Mouse (Mus musculus): ENCODE measurements at regions not wholly inside any gene's neighbourhood (a gene's known extent, or its start where the extent isn't known, plus 50 kb on each side); places are given as distances from the start of the nearest gene placed in this dataset.

- no peak for DNase-seq
Observed at GRCm38 (mm10) chr11:19254183-19254582, 235.4 kb upstream of the Meis1 start.

- DNase-seq = no peak
Observed at GRCm38 (mm10) chr11:19257549-19257948, 238.8 kb upstream of the Meis1 start.

DNA sequence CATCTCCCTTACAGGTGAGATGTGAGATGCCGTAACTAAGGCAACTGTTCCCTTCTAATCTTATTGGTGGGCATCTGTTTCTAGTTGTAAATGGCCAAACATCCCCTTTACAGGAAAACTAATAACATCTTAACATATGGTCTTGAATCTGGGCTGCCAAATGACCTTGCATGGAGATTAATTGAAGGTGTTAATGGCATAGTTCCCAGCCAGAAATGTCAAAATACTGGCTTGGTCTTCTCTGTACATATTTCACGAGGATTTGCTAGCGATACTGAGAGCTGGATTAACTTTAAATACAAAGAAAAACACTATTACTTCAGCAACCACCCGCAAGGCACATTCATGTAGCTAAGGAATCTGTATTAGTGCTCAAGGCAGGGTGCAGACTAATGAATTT, 244.0 kb upstream of the Meis1 start:
- peak; percentile 12 for DNase-seq

DNA sequence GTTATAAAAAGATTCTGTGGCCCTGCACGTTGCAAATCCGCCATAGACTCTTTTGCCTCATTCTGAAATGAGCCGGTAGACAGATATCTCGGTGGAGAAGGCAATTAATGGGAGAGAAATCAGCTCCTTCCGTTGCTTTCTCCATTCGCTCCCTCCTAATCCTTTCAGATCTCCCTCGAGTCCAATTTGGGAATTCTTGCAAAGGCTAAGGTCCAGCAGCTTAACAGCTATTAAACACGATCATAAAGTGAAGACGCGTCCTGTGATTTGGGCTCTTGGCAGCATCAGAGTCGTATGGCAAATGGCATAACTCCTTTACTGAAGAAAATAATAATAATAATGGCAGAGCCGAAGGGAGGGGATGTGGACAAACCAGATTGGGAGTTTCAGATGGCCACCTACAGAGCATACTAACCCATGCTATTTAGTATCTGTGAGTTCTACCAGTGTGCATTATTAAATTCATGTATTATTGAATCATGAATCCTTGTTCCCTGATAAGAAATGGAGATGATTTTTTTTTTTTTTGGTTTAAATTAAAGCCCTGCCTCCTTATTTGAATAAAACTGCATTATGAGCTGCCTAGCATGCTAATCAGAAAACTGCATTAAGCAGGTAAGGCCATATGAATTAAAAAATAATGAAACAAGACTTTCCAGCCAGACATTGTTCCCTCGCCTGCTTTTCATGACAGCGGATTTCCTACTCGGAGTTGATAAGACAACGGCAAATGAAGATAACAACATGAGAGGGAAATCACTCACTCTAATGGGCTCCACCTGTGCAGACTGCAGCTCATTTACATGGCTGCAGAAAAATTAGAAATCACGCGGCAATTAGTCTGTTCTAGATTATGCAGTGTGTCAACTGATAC, 246.2 kb upstream of the Meis1 start:
- DNase-seq = no peak

DNA sequence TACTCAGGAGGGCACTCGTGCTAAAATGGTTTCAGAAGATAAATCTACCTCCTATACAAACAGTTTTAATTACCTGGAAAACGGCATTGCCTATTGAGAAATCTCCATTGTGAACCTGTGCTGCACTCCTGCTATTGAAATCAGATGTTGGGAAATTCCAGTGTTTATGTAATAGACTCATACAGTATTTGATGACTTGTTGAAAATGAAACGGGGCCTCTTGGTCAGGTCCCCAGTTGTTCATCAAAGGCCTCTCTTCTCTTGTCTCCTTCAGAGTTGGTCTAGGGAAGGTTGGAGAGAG, 246.8 kb upstream of the Meis1 start:
- no peak for DNase-seq

GRCm38 (mm10) chr11:19290971-19291370, 272.2 kb upstream of the Meis1 start:
- DNase-seq = no peak

- no peak for DNase-seq
Observed at GRCm38 (mm10) chr11:19299411-19299810, 280.6 kb upstream of the Meis1 start.

DNA sequence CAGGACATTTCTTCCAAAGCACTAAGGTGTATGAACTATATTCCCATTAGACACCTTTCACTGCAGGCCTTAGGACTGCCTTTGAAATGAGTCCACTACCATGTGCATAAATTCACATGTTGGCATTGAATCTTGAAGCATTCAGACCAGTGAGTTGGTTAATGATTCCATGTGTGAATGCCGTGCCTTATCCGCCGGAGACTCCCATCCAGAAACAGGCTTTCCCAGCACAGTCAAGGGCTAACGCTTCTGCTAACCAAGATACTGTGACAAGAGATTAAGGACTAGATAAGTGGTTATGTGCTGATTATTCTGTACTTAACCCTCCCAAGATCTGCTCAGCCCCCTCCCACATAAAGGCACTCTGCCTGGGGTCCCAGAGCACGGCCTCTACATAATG, 287.9 kb upstream of the Meis1 start:
- no peak for DNase-seq

DNA sequence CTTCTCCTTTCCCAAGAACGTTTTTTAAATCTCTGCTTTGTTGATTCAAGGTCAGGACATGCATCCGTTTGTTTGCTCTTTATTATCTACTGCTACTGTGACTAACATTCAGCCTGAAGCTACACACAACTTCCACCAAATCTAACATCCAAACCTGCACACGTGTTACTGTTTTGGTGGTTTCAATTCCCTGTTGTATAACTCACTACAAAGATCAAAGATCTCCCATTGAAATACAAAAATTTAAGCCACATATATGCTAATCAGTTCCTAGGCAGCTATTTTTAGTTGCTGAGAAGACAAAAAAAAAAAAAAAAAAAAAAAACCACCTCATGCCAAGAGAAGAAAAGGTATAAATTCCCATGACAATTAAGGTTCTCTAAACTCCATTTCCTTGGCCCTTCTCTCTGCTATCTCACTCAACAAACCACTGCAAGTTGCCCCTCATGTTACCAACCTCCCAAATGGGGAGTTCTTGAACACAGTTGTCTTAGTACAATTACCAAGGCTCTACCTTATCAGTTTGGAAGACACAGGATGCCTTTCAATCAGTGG, 312.0 kb upstream of the Meis1 start:
- DNase-seq = no peak

DNA sequence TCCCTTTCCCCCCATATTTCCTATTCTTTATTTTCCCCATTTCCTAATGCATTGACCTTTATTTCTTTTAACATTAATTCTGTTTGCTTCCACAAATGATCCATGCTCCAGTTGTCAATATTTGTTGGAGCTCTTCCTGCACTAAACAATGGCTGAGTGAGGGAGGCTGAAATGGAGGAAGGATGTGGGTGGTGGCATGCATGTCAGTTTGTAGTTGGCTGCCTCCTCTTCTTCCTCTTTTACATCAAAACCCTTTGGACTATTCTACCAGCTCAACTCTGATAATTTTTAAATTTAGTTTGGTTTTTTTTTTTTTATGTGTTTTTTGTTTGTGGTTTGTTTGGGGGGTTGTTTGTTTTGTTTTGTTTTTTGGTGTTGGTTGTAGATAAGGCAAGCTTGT, 313.5 kb upstream of the Meis1 start:
- no peak for DNase-seq

DNA sequence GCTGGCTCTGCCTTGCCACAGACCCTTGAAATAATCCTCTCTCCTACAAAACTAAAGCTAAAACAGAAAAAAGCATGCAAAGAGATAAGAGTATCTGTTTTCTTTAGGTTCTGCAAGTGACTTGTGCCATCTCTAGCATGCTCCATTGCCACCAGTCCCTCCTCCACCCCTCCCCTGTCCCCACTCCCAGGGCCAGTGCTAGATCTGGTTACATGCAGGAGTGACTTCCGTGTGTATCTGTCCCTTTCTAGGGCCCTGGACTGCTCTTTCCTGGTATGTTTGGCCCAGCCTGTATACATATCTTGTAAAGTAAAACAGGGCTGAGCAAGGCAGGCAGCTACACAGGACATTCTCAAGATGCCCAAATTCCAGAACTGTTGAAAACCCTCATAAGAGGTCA, 313.9 kb upstream of the Meis1 start:
- DNase-seq = no peak

DNA sequence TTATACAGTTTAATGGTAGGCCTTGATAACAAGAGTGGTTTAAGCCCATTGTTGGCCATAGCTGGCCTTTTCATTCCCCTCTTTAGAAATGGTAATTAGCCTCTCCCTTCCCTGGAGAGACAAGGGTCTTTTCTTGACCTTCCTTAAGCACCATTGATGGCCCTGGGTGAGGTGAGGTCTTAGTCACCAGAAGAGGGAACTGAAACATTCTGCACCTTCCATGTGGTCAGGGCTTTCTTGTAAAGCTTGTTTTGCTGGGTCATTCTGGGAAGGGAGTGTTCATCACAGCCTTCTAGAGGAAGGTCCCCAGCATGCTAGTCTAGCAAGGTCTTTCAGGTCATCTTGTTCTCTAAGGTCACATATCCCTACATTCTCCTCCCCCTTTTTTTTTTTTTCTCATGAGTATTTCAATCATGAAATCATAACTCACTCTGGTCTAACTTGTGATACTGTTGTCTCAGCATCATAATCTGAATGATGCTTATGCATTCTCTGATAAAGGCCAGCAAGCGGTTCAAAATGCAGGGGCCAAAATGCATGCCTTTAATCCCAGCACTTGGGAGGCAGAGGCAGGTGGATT, 315.2 kb upstream of the Meis1 start:
- DNase-seq = no peak

- no peak for DNase-seq
Observed at GRCm38 (mm10) chr11:19335384-19335783, 316.6 kb upstream of the Meis1 start.

DNA sequence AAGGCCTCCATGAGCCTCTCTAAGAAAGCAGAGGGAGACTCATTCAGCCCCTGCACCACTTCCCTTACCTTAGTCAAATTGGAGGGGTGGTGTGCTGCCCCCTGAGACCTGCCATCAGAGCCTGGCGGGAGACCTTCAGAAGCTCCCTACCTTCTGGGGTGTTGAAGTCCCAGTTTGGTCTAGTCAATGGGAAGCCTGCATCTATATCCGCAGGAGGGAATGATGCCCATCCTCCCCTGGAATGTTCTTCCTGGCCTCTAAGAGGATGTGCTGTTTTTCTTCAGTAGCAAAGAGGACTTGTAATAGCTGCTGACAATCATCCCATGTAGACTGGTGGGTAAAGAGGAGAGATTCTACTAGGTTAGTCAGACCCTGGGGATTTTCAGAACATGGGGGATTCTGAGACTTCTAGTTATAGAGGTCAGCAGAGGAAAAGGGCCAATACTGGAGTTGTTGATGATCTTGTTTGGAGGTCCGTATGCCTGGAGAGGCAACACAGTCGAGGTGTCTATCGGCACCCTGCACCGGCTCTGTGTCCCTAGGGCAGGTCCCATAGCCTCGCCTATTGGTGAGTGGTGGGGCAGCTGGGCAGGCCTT, 321.0 kb upstream of the Meis1 start:
- no peak for DNase-seq

GRCm38 (mm10) chr11:19340889-19341288, 322.1 kb upstream of the Meis1 start:
- DNase-seq = no peak

- no peak for DNase-seq
Observed at GRCm38 (mm10) chr11:19341379-19341778, 322.6 kb upstream of the Meis1 start.

GRCm38 (mm10) chr11:19342803-19343202, 324.0 kb upstream of the Meis1 start:
- DNase-seq = no peak

DNA sequence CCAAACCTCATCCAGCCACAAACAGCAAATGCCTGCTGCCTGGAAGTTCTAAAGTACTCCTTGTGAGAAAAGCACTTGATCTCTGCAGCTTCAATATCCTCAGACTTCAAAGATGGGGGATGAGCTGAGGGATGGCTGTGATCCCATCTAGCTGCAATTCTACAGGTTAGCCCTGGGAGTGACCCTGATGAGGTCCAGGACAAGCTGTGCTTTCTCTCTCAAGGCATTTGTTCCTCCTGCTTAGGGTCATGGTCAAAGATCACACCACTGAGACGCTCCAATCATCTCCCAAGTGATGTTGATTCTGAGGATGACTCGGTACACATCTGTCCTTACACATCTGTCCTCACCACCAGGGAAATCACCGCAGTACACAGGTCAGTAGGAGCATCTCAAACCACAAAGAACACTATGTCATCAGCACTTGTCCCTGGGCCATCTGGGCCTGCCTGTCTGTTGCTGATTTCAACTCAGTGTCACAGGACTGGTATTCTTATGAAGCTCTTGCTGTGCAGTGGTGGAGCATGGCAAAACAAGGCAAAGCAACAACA, 327.6 kb upstream of the Meis1 start:
- DNase-seq = no peak

DNA sequence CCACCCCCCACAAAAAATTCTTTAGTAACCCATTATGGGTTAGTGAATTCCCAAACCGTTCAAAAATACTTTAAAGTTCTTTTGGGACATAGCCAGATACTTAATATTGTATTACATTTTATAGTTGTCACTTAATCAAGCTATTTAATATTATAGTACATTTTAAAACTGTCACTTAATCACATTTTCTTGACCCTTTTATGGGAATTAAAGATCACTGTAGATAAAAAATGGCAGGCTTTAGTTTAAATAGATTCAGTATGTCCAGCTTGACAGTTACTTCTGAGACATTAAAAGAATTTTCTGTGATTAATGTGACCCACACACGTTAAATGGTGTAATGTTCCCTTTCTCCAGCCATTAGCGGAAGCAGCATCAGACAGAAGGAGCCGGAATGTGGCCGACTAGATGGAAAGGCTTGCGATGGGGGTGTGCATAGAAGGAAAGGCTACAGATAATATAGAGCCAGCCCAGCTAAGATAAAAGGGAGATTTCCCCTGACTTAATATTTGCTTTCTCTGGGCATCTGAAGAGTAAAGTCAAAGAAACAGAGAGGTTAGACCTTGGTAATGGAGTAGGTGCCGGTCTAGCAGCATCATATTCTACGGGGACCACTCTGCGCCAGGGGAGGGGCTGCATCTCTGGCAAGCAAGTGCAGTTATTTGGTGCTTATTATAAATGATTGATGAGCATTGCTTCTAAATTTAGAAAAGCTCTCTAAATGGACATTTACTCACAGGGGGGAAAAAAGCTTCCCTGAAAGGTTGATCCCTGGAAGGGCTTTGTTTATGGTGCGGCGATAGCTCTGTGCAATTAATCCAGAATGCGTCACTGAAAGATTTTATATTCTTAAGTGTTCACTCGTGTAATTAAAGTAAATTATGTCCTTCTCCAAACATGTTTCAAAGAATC, 331.8 kb upstream of the Meis1 start:
- DNase-seq = no peak

DNA sequence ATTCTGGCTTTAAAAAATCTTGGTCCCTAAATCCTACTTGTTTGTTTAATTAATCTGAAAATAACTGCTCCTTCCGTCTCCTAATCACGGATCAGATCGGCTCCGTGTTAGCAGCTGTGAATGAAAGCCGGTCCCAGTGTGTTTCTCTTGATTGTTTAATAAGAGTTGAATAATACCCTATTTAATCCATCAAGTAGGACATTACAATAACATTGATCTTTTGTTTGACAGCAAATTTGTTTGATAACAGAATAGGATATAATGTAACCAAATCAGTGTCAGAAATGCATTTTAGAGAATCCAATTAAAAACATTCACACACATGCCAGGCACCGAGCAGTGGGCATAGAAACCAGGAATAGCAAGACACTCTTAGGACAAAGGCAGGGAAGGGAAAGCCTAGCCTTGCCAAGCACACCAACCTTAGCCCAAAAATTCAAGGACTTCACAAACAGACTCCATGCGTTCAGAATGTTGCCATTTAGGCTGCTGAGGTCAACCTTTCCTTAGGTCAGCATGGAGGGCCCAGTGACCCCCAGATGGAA, 332.5 kb upstream of the Meis1 start:
- DNase-seq = no peak

- DNase-seq = no peak
Observed at GRCm38 (mm10) chr11:19353706-19354105, 334.9 kb upstream of the Meis1 start.

- no peak for DNase-seq
Observed at GRCm38 (mm10) chr11:19355179-19355578, 336.4 kb upstream of the Meis1 start.

Data from cerebellum, adult 9-10 months (tissue).